Mouse (Mus musculus): ENCODE data around the gene Plac1.

- no peak for TF ChIP-seq POLR2A (IDR thresholded peaks at IDR 0.05; ENCODE audit: borderline replicate concordance, insufficient read depth, low read length)
- no peak for TF ChIP-seq CTCF (IDR thresholded peaks at IDR 0.05; ENCODE audit: borderline replicate concordance, insufficient read depth, low read depth, low read length)
These were observed 26.1 kb downstream of the Plac1 start for GRCm38 (mm10) chrX:53213838-53214237.
